Mouse (Mus musculus) neutrophil, adult 5-6 weeks (primary cell): ENCODE results near the gene Fam166a. TPM values are rescaled to one million over a fixed set of nuclear protein-coding genes. Genes with fewer than 3 reads are reported as not detected.

Experiments
- ATAC-seq: fragments of 151-379, 151-347 bp; 2 replicates; pipeline ENCODE4 v1.8.0; 2017; ENCODE audit warnings: mild to moderate bottlenecking, moderate TSS enrichment; ENCODE audit not compliant: insufficient number of reproducible peaks, poor library complexity, low FRiP score, severe bottlenecking; ENCODE audit errors: extremely low read depth
- total RNA-seq: library from RNA; stranded (forward); fragments of 200-1000 nt; gene quantifications from 2 replicates; pipeline ENCODE4 v1.2.3, GENCODE M21; 2017

The Fam166a gene
- not detected in 2 replicates for total RNA-seq

DNA sequence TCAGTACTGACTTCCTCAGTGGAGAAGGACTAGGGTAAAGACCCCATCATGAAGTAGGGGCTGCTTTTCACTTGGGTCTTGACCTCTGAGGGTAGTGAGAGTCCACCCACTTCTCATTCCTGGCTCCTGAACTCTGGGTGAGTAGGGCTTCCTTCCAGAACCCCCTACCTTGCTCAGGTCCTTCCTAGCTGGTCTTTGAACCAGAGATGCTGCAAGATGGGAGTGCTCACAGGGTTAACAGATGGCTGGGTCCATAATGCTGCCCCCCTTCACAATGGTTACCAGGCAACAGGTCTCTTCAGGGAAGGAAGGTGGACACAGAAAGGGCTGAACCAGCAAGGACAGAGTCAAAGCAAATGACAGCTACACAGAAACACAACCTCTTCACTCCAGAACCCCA, at the start of gene Fam166a:
Gene Fam166a, plus strand, starts transcription at position 301 of the 400 bp plus-strand sequence.
- no peak for ATAC-seq

DNA sequence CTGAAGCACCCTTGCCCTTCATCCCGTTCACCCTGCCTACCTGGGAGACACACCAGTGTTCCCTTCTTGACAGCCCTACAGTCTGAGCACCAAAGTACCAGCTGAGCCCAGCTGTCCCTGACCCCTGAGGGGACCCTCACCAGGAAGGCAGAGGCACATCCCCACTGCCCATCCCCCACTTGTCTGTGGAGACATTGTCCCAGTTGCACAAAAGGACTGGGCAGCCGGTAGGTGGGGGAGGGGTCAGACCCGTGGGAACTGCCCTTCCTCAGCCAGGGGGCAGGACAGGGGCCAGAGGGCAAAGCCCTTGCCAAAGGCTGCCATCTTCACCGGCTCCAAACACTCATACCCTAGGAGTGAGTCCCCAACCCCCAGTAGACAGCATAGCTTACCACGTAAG, 48.8 kb upstream of the Fam166a start:
- ATAC-seq = no peak

DNA sequence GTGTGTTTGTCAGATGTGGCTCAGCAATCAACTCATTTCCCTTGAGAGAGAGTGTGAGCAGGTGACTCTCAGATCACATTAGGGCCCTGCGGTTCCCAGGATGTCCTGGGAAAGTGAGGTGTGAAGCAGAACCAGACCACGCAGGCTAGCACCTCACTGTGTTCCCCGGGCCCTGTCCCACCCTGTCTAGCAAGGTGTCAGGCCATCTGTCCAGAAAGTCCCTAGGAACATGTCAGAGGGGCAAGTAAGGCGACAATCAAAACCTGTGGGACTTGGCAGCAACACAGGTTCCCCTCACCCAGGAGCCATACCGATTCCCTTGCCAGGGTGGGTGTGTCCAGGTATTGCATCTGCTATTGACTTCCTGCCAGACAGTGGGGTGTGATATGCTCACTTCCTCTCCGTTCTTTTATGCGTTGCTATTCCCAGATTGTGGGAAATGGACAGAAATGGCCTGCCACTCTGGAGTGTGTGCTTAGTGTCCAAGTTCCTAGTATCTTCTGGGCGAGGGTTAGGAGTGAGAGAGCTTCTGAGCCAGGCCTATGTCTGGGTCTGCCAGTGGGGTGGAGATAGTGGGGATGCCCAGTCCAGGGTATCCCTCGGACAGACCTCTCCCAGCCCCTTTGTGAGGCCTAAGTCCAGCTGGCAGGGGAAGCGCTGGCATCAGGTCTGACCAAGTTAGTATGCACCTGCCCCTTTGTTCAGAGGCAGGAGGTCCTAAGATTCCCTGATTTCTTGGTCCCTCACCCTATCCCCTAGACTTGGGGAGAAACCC, 48.0 kb upstream of the Fam166a start:
- no peak for ATAC-seq

DNA sequence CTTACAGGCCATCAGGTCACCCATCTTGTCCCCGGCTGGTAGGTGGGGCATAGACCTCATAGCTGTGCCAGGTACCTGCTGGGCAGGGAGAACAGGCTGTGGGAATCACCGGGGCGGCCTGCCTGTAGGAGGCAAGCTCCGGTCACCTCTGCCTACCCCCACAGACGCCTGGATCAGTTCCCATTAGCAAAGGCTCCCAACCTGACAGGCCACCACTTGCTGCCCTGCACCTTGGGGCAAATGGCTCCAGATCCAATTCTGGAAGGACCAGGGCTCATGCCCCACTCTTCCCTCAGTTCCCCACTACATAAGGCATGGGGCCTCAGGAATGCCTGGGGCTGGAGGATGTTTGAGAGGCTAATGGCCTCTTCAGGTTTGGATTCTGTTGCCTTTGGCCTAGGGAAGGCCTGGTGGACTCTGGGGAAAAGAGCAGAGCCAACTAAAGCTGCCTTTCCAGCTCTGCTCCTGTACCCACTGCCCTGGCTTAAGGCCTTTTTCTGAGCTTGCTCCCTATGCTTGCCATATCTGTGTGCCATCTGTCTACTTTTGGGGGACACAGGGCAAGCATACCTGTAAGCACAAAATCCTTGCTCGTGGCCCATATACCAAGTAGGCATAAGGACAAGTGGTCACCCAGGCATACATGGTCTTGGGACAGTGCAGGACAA, 47.3 kb upstream of the Fam166a start:
- ATAC-seq = no peak

DNA sequence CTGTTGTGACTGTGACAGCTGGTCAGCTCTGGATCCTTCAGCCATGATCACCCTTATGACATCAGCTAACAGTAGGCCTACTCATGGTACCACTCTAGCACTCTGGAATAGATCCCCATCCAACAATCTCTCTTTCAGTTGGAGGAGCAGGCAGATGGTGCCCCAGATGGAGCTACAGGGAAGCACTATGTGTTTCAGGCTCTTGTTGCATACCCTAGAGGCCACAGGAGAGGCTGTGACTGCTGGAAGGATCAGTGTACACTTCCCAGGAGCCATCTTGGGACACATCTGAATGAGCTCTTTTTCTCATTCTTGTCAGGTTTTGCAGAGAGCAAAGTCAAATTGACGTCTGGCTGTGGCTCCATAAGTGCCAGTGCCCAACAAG, 46.8 kb upstream of the Fam166a start:
- ATAC-seq = no peak

DNA sequence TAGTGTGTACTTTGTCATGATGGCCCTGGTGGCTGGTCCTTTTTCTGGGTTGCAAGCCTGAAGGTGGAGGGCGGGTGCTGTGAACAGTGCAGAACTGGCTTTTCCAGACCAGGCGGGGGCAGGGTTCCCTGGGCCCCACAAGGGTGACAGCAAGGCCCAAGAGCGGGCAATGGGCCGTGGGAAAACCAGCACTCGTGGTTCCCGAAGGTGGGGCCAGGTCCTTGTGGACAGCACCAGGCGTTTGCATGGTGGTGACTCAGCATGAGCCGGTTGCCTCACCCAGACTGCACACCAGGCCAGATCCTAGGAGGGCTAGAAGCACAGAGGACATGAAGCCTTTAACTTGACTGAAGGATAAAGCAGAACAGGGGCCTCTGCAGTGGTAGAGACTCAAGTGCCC, 45.9 kb upstream of the Fam166a start:
- ATAC-seq = no peak

DNA sequence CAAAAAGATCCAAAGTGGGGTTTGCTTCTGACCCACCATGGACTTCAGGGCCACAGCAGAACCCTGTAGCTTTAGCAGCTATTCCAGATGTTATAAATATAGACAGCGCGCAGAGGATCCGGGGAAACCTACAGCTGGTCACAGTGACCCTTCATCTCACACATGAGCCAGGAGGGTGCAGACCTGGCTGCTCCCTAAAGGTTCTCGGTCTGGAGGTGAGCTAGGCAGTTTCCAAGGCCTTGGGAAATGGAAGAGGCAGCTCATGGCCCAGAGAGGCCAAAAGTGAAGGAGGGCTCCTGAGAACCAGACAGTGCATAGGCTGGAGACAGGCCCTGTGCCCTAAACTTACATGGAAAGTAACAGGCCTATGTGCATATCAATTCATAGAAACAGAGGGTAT, 44.7 kb upstream of the Fam166a start:
- no peak for ATAC-seq

DNA sequence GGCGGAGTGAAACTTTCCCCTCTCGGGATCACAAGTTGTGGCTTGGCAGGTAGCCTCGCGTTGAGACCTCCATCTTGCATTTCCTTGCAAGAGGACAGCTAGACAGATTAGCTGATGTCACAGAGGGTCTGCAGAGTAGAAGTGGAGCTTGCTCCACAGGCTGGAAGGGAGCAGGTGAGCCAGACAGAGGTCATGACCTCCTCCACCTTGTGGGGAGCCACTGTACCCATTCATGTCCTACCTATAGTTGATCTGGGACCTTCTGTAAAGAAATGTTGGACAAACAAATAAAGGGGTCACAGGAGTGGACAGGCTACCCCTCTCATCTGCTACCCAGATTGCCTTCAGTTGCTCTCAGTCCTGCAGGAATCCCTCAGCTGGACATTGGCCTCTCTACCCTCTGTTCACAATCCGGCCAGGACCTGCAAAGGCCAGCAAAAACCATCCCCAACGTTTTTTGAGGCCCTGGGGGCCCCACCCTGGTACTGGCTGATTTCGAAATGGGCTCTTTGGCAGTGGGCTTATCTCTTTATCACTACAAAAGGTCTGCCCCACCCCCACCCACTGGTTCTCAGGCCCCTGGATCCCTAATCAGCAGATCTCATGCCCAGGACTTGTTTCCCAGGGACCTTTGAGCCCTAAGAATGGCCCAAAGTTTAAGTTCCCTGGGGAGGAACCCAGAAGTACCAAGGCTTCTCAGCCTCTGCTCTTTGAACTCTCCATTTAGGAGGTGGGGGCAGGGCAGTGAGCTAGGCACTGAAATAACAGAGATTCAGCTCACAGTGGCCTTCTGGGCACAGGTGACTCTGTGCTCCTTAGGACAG, 43.5 kb upstream of the Fam166a start:
- no peak for ATAC-seq

DNA sequence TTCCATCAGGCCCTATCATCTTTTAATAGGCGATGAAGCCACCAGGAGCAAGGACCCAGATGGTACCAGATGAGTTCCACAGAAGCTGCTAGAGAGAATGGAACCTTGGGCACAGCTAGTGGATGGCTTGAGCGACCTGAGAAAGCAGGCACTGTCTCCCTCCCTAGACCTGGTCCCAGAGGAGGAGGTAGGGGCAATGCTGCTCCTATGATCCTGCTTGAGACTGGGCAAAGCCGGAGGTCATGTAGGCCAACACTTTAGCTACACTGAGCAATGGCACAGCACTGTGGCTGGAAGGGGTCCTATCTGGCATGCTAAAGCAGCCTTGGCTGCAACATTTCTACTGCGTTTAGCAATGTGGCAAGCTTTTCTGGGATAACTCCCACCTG, 42.9 kb upstream of the Fam166a start:
- ATAC-seq = no peak

DNA sequence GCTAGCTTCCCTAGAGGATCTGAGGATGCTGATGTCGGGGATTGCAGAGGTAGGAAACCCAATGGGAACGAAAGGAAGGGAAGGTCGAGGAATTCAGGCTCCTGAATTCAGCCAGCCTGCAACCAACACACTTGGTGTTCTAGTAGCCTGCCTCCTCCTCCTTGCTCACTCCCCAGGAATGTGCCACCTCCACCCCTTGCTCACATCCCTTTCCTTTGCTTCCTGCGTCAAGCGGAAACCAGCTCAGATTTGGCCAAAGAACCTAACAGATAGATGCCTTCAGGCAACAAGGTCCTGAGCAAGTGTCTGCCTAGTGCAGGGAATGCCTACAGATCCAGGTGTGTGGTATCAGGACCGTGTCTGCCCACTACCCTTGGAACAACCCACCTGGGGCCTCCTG, 42.0 kb upstream of the Fam166a start:
- no peak for ATAC-seq

DNA sequence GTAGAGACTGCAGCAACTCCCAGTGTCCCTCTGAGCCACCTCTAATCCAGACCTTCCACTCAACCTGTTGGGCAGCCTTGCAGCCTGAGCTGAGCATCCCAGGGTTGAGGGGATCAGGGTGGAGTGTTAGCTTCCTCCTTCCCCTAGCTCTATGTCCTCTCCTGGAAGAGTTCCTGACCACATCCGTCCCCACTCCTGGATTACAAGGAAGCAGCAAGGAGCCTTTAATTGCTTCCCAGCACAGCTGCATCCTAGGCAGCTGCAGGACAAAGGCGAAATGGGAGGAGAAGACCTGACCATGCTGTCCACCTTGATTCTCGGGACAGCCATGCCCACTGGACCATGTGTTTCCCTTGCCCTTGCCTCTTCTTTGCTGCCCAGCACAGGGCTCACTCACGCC, 41.5 kb upstream of the Fam166a start:
- no peak for ATAC-seq

DNA sequence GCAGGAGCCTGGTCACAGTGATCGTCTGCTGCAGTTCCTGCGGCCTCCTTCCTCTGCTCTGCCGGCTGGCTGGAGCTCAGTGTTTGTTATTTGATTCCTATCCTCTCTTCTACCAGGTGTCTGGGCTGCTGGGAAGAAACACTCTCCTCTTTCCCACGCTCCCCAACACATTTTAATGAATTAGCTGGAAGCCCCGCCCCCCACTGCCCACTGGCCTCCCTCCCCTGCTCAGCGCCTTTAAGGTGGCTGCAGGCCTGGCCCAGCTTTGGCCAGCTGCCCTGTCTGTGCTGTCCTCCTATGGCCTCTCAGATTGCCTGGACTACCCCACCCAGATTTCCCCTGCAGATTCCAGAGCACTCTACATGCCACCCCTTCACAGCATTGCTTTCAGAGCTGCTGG, 40.9 kb upstream of the Fam166a start:
- no peak for ATAC-seq

DNA sequence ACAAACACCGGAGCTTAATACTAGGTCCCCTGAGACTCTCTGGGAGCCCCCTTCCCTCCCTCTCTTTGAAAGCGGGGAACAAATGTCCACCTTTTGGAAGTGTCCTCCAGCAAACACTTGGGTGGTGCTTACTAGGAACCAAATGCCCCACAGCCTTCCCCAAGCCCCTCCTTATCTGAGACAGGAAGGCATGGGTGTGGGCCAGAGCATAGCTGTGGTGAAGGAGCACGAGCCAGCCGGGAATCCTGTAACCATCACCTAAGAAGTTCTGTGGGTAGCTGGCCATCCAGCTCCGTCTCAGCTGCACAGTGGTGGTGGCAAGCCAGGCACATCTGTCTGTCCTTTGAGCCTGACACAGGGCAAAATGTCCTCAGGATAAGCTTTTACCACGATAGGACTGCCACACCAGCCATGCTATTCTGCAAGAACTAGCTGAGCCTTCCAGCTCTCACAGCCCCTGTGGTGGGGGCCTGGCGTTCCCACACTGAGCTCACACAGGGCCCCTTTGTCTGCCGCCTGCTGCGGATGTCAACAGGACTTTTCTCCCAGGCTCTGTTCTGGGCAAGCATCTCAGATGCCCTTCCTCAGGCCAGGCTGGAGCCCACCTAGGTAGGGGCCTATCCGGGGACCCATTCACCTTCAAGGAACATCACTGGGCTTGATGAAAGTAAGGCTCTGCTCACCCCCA, 40.1 kb upstream of the Fam166a start:
- no peak for ATAC-seq

DNA sequence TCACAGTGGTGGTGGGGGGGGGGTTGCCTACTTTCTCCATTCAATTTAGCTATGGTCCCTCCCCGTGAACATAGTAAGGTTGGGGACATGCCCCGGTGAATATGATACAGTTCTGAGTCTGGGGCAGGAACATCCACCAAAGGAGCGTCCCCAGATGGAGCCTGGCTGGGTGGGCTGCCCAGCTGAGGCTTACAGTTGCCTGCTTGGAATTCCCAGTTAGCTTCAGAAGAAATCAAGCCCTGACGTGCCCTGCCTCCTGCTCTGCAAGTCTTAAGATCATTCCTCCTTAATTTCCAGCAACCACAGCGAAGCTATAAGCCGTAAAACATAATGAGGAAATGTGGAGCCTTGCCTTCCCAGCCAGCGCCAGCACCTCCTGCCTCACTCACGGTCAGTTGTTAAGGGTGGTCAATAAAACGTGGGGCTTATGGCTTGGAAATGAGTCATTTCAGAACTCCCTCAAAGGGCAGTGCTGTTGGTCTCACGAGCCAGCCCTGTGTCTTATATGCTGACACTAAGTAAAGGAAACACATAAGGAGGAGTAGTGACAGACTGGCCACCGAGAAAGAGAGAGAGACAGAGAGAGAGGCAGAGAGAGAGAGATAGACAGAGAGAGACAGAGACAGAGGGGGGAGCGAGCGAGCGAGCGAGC, 38.9 kb upstream of the Fam166a start:
- ATAC-seq = no peak

DNA sequence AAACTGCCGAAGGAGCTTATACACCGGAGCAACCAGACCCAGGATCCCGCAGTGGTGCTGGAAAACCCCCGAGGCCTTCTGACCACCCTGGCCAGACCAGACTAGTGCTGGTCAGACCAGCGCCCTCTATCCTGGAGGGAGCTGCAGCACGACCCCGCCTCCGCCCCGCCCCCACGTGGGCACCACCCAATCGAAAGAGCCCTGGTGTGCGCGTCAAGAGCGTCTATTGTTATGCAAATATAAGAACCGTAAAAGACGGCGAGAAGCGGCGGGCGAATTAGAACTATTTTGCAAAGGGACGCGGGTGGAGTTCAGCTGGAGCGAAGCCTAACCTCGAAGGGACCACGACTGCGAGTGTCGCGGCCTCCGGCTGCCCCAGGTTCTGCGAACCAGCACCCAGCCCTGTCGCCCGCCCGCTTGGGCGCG, 38.1 kb upstream of the Fam166a start, which contains the start of gene Nrarp:
Gene Nrarp, plus strand, starts transcription at position 281 of the 426 bp plus-strand sequence.
- peak; percentile 74 for ATAC-seq

DNA sequence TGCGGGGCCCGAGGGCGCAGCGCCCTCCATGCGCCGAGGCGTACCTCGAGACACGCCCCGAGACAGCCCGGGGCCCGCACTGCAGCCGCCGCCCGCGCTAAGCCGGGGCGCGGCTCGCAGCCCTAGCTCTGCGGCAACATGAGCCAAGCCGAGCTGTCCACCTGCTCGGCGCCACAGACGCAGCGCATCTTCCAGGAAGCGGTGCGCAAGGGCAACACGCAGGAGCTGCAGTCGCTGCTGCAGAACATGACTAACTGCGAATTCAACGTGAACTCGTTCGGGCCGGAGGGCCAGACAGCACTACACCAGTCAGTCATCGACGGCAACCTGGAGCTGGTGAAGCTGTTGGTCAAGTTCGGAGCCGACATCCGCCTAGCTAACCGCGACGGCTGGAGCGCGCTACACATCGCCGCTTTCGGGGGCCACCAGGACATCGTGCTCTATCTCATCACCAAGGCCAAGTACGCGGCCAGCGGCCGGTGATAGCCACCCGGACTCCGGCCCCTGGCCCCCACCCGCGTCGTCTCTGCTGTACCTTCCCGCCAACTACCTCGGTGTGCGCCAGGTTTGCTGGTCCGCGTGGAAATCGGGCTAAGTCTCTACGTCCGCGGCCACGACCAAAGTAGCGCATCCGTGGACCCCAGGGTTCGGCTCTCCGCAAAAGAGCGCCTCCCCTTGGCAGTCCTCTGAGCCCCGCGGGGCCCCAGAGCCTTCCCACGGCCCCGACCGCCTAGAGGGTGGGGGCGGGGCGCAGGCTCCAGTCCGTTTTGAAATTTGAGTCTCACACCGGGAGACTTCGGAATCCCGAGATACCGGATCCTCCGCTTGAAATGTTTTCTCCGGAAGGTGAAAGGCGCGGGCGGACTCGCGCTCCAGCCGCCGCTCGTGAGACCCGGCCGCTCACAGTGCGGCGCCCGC, 37.3 kb upstream of the Fam166a start:
- peak; percentile 10; the same call in 1 of the 2 replicates for ATAC-seq

DNA sequence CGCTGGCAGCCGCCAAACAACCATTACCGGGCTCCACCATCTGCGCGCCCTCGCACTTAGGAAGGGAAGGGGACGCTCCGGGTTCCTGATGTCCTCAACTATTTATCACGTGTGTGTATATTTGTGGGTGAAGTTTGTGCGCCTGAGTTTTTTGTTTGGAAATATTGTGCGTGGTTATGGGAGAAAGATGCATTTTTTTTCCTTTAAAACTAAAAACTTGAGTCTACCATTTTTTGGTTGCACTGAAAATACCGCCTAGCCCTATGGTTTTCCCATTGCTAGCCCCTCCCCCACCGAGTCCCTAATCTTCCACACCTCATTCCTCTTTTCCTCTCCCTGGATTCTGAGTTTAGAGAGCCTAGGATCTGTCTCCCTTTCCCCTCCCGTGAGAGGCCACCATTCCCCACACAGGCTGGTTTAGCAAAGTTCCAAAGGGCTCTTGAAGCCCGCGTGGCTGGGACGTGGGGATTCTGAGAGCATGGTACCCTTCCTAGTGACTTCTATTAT, 36.6 kb upstream of the Fam166a start:
- ATAC-seq = no peak

DNA sequence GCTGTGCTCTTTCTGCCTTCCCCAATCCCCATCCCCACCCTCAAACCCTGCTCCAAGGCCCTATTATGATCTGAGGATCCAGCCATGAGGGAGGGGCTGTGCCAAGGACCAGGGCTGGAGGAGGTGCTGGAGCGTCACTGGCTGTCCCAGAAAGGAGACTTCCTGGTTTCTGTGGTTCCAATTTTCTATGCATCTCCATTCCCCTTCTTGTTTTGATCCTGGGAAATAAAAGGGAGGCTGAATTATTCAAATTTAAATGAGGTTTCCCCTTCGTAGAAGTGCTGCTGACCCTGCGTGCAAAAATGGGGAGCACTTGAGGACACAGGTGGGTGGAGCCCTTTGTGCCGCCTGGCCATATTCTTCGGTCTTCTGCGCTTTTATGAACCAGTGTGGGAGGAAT, 35.9 kb upstream of the Fam166a start:
- no peak for ATAC-seq
